Mouse (Mus musculus) hindbrain, embryonic 14.5 days (tissue): ENCODE data around the gene Wfdc2. TPM values are rescaled to one million over a fixed set of nuclear protein-coding genes. Genes with fewer than 3 reads are reported as not detected.
A peak's percentile ranks its signal among the peaks of the same experiment; 100 is the strongest.
"Not testable (repeated sequence)": the region's sequence is repeated elsewhere in the genome, so short reads cannot be mapped to it uniquely, and the experiment has no call there.

Experiments
- ATAC-seq: fragments of 200-750 bp; cut with Nextera tagmentation; 2 replicates; pipeline ENCODE4 v1.8.0; 2017; ENCODE audit warnings: moderate number of reproducible peaks, mild to moderate bottlenecking, moderate TSS enrichment, moderate library complexity; ENCODE audit not compliant: low FRiP score
- DNase-seq: peaks from one replicate; pipeline ENCODE4 v3.0.0-alpha.2; 2015; ENCODE audit warnings: low spot score
- H3K27ac ChIP-seq: fragments of 300-500 bp; sonication (generic); 2 replicates; pipeline ENCODE4 v1.5.1; 2014; ENCODE audit warnings: mild to moderate bottlenecking, moderate library complexity
- H3K27me3 ChIP-seq: fragments of 300-500 bp; sonication (generic); 2 replicates; pipeline ENCODE4 v1.6.1; 2014; ENCODE audit warnings: mild to moderate bottlenecking, low read length, mixed read lengths; ENCODE audit not compliant: control insufficient read depth, insufficient read depth
- H3K36me3 ChIP-seq: fragments of 300-500 bp; sonication (generic); replicated peaks from 2 replicates; pipeline ENCODE4 v1.6.1; 2014; ENCODE audit not compliant: control insufficient read depth, insufficient read depth
- H3K4me1 ChIP-seq: fragments of 300-500 bp; sonication (generic); replicated peaks from 2 replicates; pipeline ENCODE4 v1.6.1; 2014; ENCODE audit warnings: antibody characterized with exemption, low read length, mixed read lengths; ENCODE audit not compliant: control insufficient read depth, insufficient read depth
- H3K4me2 ChIP-seq: fragments of 300-500 bp; sonication (generic); replicated peaks from 2 replicates; pipeline ENCODE4 v1.6.1; 2014; ENCODE audit warnings: mild to moderate bottlenecking, moderate library complexity
- H3K4me3 ChIP-seq: fragments of 300-500 bp; sonication (generic); replicated peaks from 2 replicates; pipeline ENCODE4 v1.5.1; 2014; ENCODE audit warnings: mild to moderate bottlenecking, low read length
- H3K9ac ChIP-seq: fragments of 300-500 bp; sonication (generic); 2 replicates; pipeline ENCODE4 v1.6.1; 2014
- H3K9me3 ChIP-seq: fragments of 300-500 bp; sonication (generic); 2 replicates; pipeline ENCODE4 v1.6.1; 2016; ENCODE audit warnings: low read length; ENCODE audit not compliant: control insufficient read depth
- WGBS: fragments of 180-500 bp; shearing (Covaris S2); extraction: QIAGEN DNeasy Blood & Tissue Kit; methylation state at CpG from one replicate; pipeline ENCODE4 v1.1.7; 2014; 5-methylcytosine and 5-hydroxymethylcytosine counted together
- polyA plus RNA-seq: library from polyadenylated mRNA; unstranded; fragments of >200 nt; fragmentation: Nextera tagmentation; extraction: Ambion mirVana; gene quantifications from 2 replicates; pipeline ENCODE4 v1.2.1, GENCODE M21; 2014

The Wfdc2 gene
- polyA plus RNA-seq, 1 experiment from 2014 or later: 4.0 TPM

GRCm38 (mm10) chr2:164560106-164560505, 2.1 kb upstream of the Wfdc2 start:
- peaks cover 16% of the 10 kb centered on the region; the same call in 1 of the 2 replicates for H3K27me3 ChIP-seq
- H3K9me3 ChIP-seq: no peaks in the 10 kb centered on the region
- H3K9ac ChIP-seq: no peak overlapping the region
- no peak for ATAC-seq
- H3K36me3 ChIP-seq: no peaks in the 10 kb centered on the region
- H3K4me3 ChIP-seq: no peak overlapping the region
- peaks cover 9% of the 10 kb centered on the region; the same call in 1 of the 2 replicates for H3K4me1 ChIP-seq
- H3K27ac ChIP-seq: no peak overlapping the region
- 89% methylated on average over 8 of the region's 8 CpGs for WGBS
- H3K4me2 ChIP-seq: no peak overlapping the region
- DNase-seq: no peak

- Histone ChIP-seq H3K36me3 (no peaks in the 10 kb centered on the region), H3K4me3 (peak overlapping the region; percentile 43), H3K27ac (no peak overlapping the region), H3K27me3 (peaks cover 16% of the 10 kb centered on the region; the same call in 1 of the 2 replicates), H3K9me3 (no peaks in the 10 kb centered on the region), H3K4me2 (peak overlapping the region; percentile 95), H3K4me1 (peaks cover 9% of the 10 kb centered on the region; the same call in 1 of the 2 replicates), H3K9ac (peak overlapping the region; percentile 68)
- WGBS: under 1% methylated on average over 32 of the region's 32 CpGs
- DNase-seq (peak; percentile 68), ATAC-seq (peak; percentile 40; the same call in 1 of the 2 replicates)
These were observed 1.3 kb downstream of the Wfdc2 start for GRCm38 (mm10) chr2:164563339-164564038.

GRCm38 (mm10) chr2:164564346-164564745, 2.1 kb downstream of the Wfdc2 start:
- Histone ChIP-seq H3K4me3 (no peak overlapping the region), H3K36me3 (no peaks in the 10 kb centered on the region), H3K9ac (no peak overlapping the region), H3K4me1 (peaks cover 9% of the 10 kb centered on the region; the same call in 1 of the 2 replicates), H3K27ac (no peak overlapping the region), H3K9me3 (no peaks in the 10 kb centered on the region), H3K4me2 (no peak overlapping the region; the same call in 1 of the 2 replicates), H3K27me3 (peaks cover 16% of the 10 kb centered on the region; the same call in 1 of the 2 replicates)
- WGBS: 64% methylated on average over 5 of the region's 5 CpGs
- ATAC-seq: no peak
- no peak for DNase-seq

GRCm38 (mm10) chr2:164566997-164567396, 4.8 kb downstream of the Wfdc2 start:
- 88% methylated on average over 2 of the region's 2 CpGs for WGBS
- H3K9me3 ChIP-seq: no peaks in the 10 kb centered on the region

GRCm38 (mm10) chr2:164567460-164567859, 5.2 kb downstream of the Wfdc2 start:
- no peak overlapping the region for H3K27ac ChIP-seq
- no peaks in the 10 kb centered on the region for H3K36me3 ChIP-seq
- H3K4me3 ChIP-seq: no peak overlapping the region
- no peak overlapping the region for H3K9ac ChIP-seq
- peaks cover 9% of the 10 kb centered on the region; the same call in 1 of the 2 replicates for H3K4me1 ChIP-seq
- DNase-seq (no peak), ATAC-seq (no peak)
- WGBS: 89% methylated on average over 5 of the region's 5 CpGs
- no peak overlapping the region for H3K4me2 ChIP-seq
- H3K9me3 ChIP-seq: no peaks in the 10 kb centered on the region
- H3K27me3 ChIP-seq: peaks cover 13% of the 10 kb centered on the region; the same call in 1 of the 2 replicates

More at GRCm38 (mm10) chr2:164566997-164567396, 4.8 kb downstream of the Wfdc2 start:
- H3K27me3 ChIP-seq: peaks cover 16% of the 10 kb centered on the region; the same call in 1 of the 2 replicates
- ATAC-seq (no peak), DNase-seq (no peak)
- no peaks in the 10 kb centered on the region for H3K36me3 ChIP-seq
- H3K27ac ChIP-seq: no peak overlapping the region
- peaks cover 9% of the 10 kb centered on the region; the same call in 1 of the 2 replicates for H3K4me1 ChIP-seq
- no peak overlapping the region for H3K9ac ChIP-seq
- no peak overlapping the region for H3K4me3 ChIP-seq
- H3K4me2 ChIP-seq: no peak overlapping the region

- H3K27me3 ChIP-seq, H3K9me3 ChIP-seq, H3K9ac ChIP-seq, H3K4me1 ChIP-seq, DNase-seq, H3K4me3 ChIP-seq, H3K27ac ChIP-seq, ATAC-seq, H3K36me3 ChIP-seq, H3K4me2 ChIP-seq: not testable (repeated sequence)
- 83% methylated on average over 6 of the region's 6 CpGs for WGBS
These were observed 11.1 kb downstream of the Wfdc2 start, which contains the start of gene Spint3 for GRCm38 (mm10) chr2:164573359-164573758. Gene Spint3 (minus strand): TSS chr2:164573459.

- WGBS: 68% methylated on average over 13 of the region's 13 CpGs
- H3K36me3 ChIP-seq: not testable (repeated sequence)
These were observed 23.0 kb downstream of the Wfdc2 start, which contains the start of gene Wfdc6a for GRCm38 (mm10) chr2:164585025-164585725. Gene Wfdc6a (minus strand): TSS chr2:164585447.

GRCm38 (mm10) chr2:164592014-164592413, 29.8 kb downstream of the Wfdc2 start:
- H3K36me3 ChIP-seq: no peaks in the 10 kb centered on the region
- no peak overlapping the region for H3K9ac ChIP-seq
- H3K27ac ChIP-seq: no peak overlapping the region
- DNase-seq: peak; percentile 82
- H3K4me1 ChIP-seq: no peaks in the 10 kb centered on the region
- 9% methylated on average over 4 of the region's 4 CpGs for WGBS
- H3K27me3 ChIP-seq: peaks cover 3% of the 10 kb centered on the region; the same call in 1 of the 2 replicates
- H3K9me3 ChIP-seq: no peaks in the 10 kb centered on the region
- ATAC-seq: no peak
- H3K4me2 ChIP-seq: no peak overlapping the region
- no peak overlapping the region for H3K4me3 ChIP-seq

More at GRCm38 (mm10) chr2:164585025-164585725, 23.0 kb downstream of the Wfdc2 start, which contains the start of gene Wfdc6a:
- ATAC-seq, H3K27me3 ChIP-seq, DNase-seq, H3K4me3 ChIP-seq, H3K27ac ChIP-seq, H3K9ac ChIP-seq, H3K4me2 ChIP-seq, H3K9me3 ChIP-seq, H3K4me1 ChIP-seq: not testable (repeated sequence)

- DNase-seq (no peak), ATAC-seq (no peak)
- no peak within 1 kb of the TSS for H3K9ac ChIP-seq
- H3K36me3 ChIP-seq: no peaks in the 10 kb centered on the region
- no peak within 1 kb of the TSS for H3K4me3 ChIP-seq
- no peaks in the 10 kb centered on the region for H3K4me1 ChIP-seq
- H3K27me3 ChIP-seq: peaks cover 3% of the 10 kb centered on the region; the same call in 1 of the 2 replicates
- no peak within 1 kb of the TSS for H3K27ac ChIP-seq
- 87% methylated on average over 4 of the region's 4 CpGs for WGBS
- H3K4me2 ChIP-seq: no peak within 1 kb of the TSS
- H3K9me3 ChIP-seq: no peaks in the 10 kb centered on the region
These were observed 31.3 kb downstream of the Wfdc2 start, which contains the start of gene Eppin for GRCm38 (mm10) chr2:164593494-164593893. Gene Eppin (minus strand): TSS chr2:164593594.
